Mouse (Mus musculus) small intestine, adult 2 months (tissue): ENCODE results near the gene Rec114.

Experiments used
- CTCF ChIP-seq: fragments of 200-500 bp; IDR thresholded peaks from 2 replicates; pipeline ENCODE4 v1.5.1; 2012; ENCODE audit warnings: low read depth, mild to moderate bottlenecking, control low read depth, inconsistent platforms, low read length, moderate library complexity, mixed read lengths; ENCODE audit not compliant: insufficient replicate concordance, insufficient read length; ENCODE audit errors: extremely low read depth
- POLR2A ChIP-seq: fragments of 200-500 bp; IDR thresholded peaks from 2 replicates; pipeline ENCODE4 v1.6.1; 2012; ENCODE audit warnings: low read depth, mild to moderate bottlenecking, control low read depth, inconsistent platforms, low read length, moderate library complexity

- TF ChIP-seq POLR2A (no peak), CTCF (no peak)
Measured at GRCm38 (mm10) chr9:58682106-58682505, 61.7 kb downstream of the Rec114 start.
